Mouse (Mus musculus) G1E (cell line): Measurements from ENCODE around the gene Gpr4. TPM values are rescaled to one million over a fixed set of nuclear protein-coding genes. Genes with fewer than 3 reads are reported as not detected.
A peak's percentile ranks its signal among the peaks of the same experiment; 100 is the strongest.

Experiments used
- ATAC-seq: 2 replicates; pipeline ENCODE4 v1.8.0; 2016; ENCODE audit warnings: mild to moderate bottlenecking; ENCODE audit not compliant: insufficient number of reproducible peaks, poor library complexity, low FRiP score, severe bottlenecking; ENCODE audit errors: extremely low read depth
- DNase-seq: peaks from one replicate; pipeline ENCODE4 v3.0.0; 2012; ENCODE audit warnings: low spot score
- H3K27me3 ChIP-seq: 2 replicates; pipeline ENCODE4 v1.6.1; 2012; ENCODE audit warnings: mild to moderate bottlenecking, low read length, inconsistent platforms; ENCODE audit not compliant: insufficient read depth
- H3K36me3 ChIP-seq: replicated peaks from 2 replicates; pipeline ENCODE3; 2012; ENCODE audit warnings: mild to moderate bottlenecking, inconsistent platforms
- H3K4me1 ChIP-seq: 2 replicates; pipeline ENCODE4 v1.6.1; 2012; ENCODE audit warnings: low read depth, low read length, inconsistent platforms, mixed read lengths; ENCODE audit not compliant: insufficient read depth
- H3K4me3 ChIP-seq: 2 replicates; pipeline ENCODE4 v1.5.1; 2012; ENCODE audit warnings: low read depth, mild to moderate bottlenecking, inconsistent platforms, low read length, moderate library complexity, mixed read lengths
- H3K9me3 ChIP-seq: replicated peaks from 2 replicates; pipeline ENCODE4 v1.6.1; 2012; ENCODE audit warnings: inconsistent platforms
- CTCF ChIP-seq: IDR thresholded peaks from 2 replicates; pipeline ENCODE4 v1.5.1; 2012; ENCODE audit warnings: low read depth, low read length, inconsistent platforms, mixed read lengths
- GATA1 ChIP-seq: IDR thresholded peaks from 2 replicates; pipeline ENCODE4 v1.6.1; 2012; ENCODE audit warnings: borderline replicate concordance, low read length, inconsistent platforms, mixed read lengths
- GATA2 ChIP-seq: IDR thresholded peaks from 2 replicates; pipeline ENCODE4 v1.6.1; 2012; ENCODE audit warnings: low read depth, low read length, inconsistent platforms, borderline replicate concordance
- POLR2AphosphoS5 ChIP-seq: IDR thresholded peaks from 2 replicates; pipeline ENCODE4 v1.6.1; 2012; ENCODE audit warnings: low read depth, low read length, inconsistent platforms; ENCODE audit not compliant: insufficient replicate concordance
- TAL1 ChIP-seq: conservative IDR thresholded peaks from 2 replicates; pipeline ENCODE4 v1.6.1; 2012; ENCODE audit warnings: low read depth, low read length, inconsistent platforms, mixed read lengths
- polyA plus RNA-seq: library from polyadenylated mRNA; stranded (reverse); fragments of >175 nt; gene quantifications from 2 replicates; pipeline ENCODE4 v1.2.3, GENCODE M21; 2012
- total RNA-seq, 2 experiments: library from RNA; stranded (forward) in 1 of 2; stranded (reverse) in 1 of 2; fragments of 200-1000 nt in 1 of 2; fragments of >200 nt in 1 of 2; fragmentation: Nextera tagmentation in 1 of 2; gene quantifications; 2 replicates each; pipeline ENCODE4 v1.2.3; 2014 to 2017

Gene Gpr4
- total and polyA plus RNA-seq, 3 experiments: 0.11 to 0.30 (median 0.16) TPM

DNA sequence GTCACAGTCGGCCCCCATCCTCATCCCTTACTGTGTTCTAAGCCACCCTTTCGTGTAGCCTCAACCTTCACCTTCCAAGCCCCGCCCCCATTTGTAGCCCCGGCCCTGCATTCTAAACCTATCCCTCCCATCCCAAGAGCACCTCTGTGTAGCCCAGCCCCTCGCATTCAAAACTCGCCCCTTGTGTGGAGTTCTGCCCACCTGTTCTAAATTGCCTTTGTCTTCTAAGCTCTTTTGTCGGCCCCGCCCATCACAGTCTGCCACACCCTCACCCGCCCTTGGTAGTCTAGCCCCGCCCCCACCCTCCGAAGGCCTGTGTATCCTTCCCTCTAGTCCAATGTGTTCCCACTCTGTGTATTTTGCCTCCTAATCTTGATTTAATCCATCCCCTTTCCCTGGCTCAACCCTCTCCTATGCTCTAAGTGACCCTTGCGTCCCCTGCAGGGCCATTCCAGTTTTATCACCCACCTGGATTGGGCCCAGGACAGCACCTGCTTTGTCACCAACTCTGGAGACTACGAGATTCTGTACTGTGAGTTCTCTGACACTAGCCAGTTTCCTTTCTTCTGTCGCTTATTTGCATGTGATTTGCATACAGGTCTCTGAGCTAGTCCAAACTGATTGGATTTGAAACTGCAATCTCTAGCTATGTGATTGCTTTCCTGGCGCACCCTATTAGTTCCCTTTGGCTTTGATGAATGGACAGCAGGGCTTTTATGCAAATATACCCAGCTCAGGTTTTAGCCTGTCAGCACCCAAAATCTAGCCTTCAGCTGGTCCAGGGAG is 10.1 kb upstream of the Gpr4 start:
- no peak for TF ChIP-seq POLR2AphosphoS5
- TF ChIP-seq GATA2: no peak
- TF ChIP-seq GATA1: no peak
- TF ChIP-seq TAL1: no peak
- no peak for TF ChIP-seq CTCF
- H3K9me3 ChIP-seq: no peaks in the 10 kb centered on the region
- H3K36me3 ChIP-seq: peaks cover 63% of the 10 kb centered on the region
- no peak overlapping the region for H3K4me3 ChIP-seq
- peaks cover 15% of the 10 kb centered on the region; the same call in 1 of the 2 replicates for H3K4me1 ChIP-seq
- DNase-seq (no peak), ATAC-seq (no peak)
- H3K27me3 ChIP-seq: no peaks in the 10 kb centered on the region

- DNase-seq (no peak), ATAC-seq (no peak)
- no peak for TF ChIP-seq GATA2
- TF ChIP-seq GATA1: no peak
- no peak for TF ChIP-seq POLR2AphosphoS5
- no peak for TF ChIP-seq CTCF
- no peak for TF ChIP-seq TAL1
- H3K27me3 ChIP-seq: peaks cover 14% of the 10 kb centered on the region
- peaks cover 6% of the 10 kb centered on the region for H3K9me3 ChIP-seq
- H3K4me3 ChIP-seq: no peak overlapping the region
- H3K36me3 ChIP-seq: peaks cover 24% of the 10 kb centered on the region
- no peaks in the 10 kb centered on the region; the same call in none of the 2 replicates for H3K4me1 ChIP-seq
Observed at GRCm38 (mm10) chr7:19208201-19208910, 4.0 kb upstream of the Gpr4 start.

- Histone ChIP-seq H3K9me3 (peaks cover 6% of the 10 kb centered on the region), H3K4me3 (no peak overlapping the region), H3K4me1 (peaks cover under 1% of the 10 kb centered on the region), H3K27me3 (peaks cover 18% of the 10 kb centered on the region), H3K36me3 (peaks cover 19% of the 10 kb centered on the region)
- DNase-seq (no peak), ATAC-seq (no peak)
- TF ChIP-seq GATA2: no peak
- peak; percentile 74 for TF ChIP-seq CTCF
Observed at GRCm38 (mm10) chr7:19208944-19209472, 3.3 kb upstream of the Gpr4 start.

- Histone ChIP-seq H3K27me3 (peaks cover 23% of the 10 kb centered on the region), H3K9me3 (peaks cover 6% of the 10 kb centered on the region), H3K36me3 (peaks cover 14% of the 10 kb centered on the region), H3K4me3 (no peak overlapping the region), H3K4me1 (peaks cover 6% of the 10 kb centered on the region)
- DNase-seq: no peak
- no peak for ATAC-seq
- TF ChIP-seq GATA2 (no peak), POLR2AphosphoS5 (no peak), CTCF (no peak), TAL1 (no peak)
Observed at GRCm38 (mm10) chr7:19209494-19209893, 2.8 kb upstream of the Gpr4 start.

- DNase-seq (no peak), ATAC-seq (no peak)
- Histone ChIP-seq H3K4me3 (no peak overlapping the region), H3K9me3 (peaks cover 6% of the 10 kb centered on the region), H3K27me3 (peaks cover 26% of the 10 kb centered on the region), H3K36me3 (peaks cover 10% of the 10 kb centered on the region), H3K4me1 (peaks cover 10% of the 10 kb centered on the region)
- TF ChIP-seq CTCF (0 out of 2 replicates have a peak, but pooled peaks have one; percentile 17), GATA1 (no peak), GATA2 (no peak), POLR2AphosphoS5 (no peak), TAL1 (no peak)
Observed at GRCm38 (mm10) chr7:19210010-19210409, 2.3 kb upstream of the Gpr4 start.

DNA sequence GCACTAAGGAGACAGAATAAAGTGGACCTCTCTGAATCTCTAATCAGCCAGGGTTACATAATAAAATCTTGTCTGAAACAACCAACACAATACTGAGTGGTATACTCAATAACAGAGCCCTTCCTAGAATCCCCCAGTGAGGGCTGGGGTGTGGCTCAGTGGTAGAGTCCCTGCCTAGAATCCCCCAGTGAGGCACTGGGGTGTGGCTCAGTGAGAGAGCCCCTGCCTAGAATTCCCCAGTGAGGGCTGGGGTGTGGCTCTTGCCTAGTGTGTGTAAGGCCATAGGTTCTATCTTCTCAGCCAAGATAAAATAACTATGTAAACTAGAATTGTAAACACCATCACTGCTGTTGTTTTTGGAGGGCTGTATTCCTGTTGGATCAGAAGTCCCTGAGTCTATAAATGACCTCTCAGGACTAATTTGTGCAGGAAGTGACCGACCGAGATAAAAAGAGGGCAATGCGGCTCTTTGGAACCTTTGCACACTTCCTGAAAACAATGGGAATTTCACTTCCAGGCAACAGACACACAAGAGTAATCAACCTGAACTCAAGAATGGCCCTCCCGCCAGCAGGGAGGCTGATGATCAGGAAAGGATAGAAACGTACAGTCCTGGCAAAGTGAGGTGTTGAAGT is 1.2 kb upstream of the Gpr4 start:
- no peak for TF ChIP-seq GATA2
- TF ChIP-seq CTCF: no peak
- DNase-seq (no peak), ATAC-seq (no peak)
- H3K4me1 ChIP-seq: peaks cover 13% of the 10 kb centered on the region
- H3K27me3 ChIP-seq: peaks cover 29% of the 10 kb centered on the region
- H3K4me3 ChIP-seq: no peak overlapping the region
- no peaks in the 10 kb centered on the region for H3K36me3 ChIP-seq
- H3K9me3 ChIP-seq: peaks cover 6% of the 10 kb centered on the region
